7 mouse cellular contexts compared by ENCODE assay signal in the genomic region with DNA sequence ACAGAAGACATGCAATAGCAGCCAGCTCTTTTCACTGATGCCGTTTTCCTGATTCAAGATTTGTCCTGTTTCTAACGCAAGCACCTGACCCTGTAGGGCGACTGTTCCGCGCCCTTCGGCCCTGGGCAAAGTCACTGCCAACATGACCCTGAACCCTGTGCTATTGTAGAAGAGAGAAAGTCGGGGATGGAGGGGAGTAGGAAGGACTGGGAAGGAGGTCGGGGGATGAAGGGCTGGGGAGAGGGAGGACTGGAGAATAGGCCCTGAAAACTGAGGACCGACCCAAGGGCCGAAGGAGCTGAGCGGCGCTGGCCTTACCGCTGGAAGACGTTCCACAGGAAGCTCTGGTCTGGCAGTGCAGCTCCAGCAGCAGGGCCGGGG. TPM values are rescaled to one million over a fixed set of nuclear protein-coding genes. Genes with fewer than 3 reads are reported as not detected.
A peak's percentile ranks its signal among the peaks of the same experiment; 100 is the strongest.
DNase-seq lines count a peak whose midpoint lies in the region; ATAC-seq and TF ChIP-seq lines count a peak whose summit lies in the region.

No protein-coding gene starts in this region.

- ATAC-seq in forebrain, embryonic 13.5 days: no peak
- ATAC-seq in limb, embryonic 14.5 days (ENCODE audit: low FRiP score, low read depth): no peak
- ATAC-seq in stomach, embryonic 15.5 days (ENCODE audit: insufficient read depth, low FRiP score, low read depth): no peak

- peak overlapping the region; percentile 77 for H3K4me2 ChIP-seq in forebrain, embryonic 13.5 days
- peak overlapping the region; percentile 70 for H3K4me2 ChIP-seq in limb, embryonic 14.5 days (replicated peaks; ENCODE audit: low read depth, low read length, severe bottlenecking)
- peak overlapping the region; percentile 71 for H3K4me2 ChIP-seq in stomach, embryonic 15.5 days

- TF ChIP-seq POLR2A in limb, embryonic 14.5 days (IDR thresholded peaks at IDR 0.05; ENCODE audit: borderline replicate concordance, extremely low read depth, insufficient read depth, insufficient read length): no peak

- H3K27me3 ChIP-seq in forebrain, embryonic 13.5 days: no peaks in the 10 kb centered on the region
- no peaks in the 10 kb centered on the region for H3K27me3 ChIP-seq in limb, embryonic 14.5 days (ENCODE audit: control insufficient read depth, insufficient read depth, low read length)
- no peaks in the 10 kb centered on the region for H3K27me3 ChIP-seq in stomach, embryonic 15.5 days (replicated peaks)

- 1% methylated on average over 14 of the region's 15 CpGs for WGBS in forebrain, embryonic 13.5 days
- WGBS in limb, embryonic 14.5 days: 2% methylated on average over 15 of the region's 15 CpGs
- 3% methylated on average over 15 of the region's 15 CpGs for WGBS in stomach, embryonic 15.5 days

- peaks cover 16% of the 10 kb centered on the region for H3K4me1 ChIP-seq in forebrain, embryonic 13.5 days
- peaks cover 7% of the 10 kb centered on the region for H3K4me1 ChIP-seq in limb, embryonic 14.5 days (ENCODE audit: control insufficient read depth, insufficient read depth, low read length)
- peaks cover 11% of the 10 kb centered on the region; the same call in 1 of the 2 replicates for H3K4me1 ChIP-seq in stomach, embryonic 15.5 days

- H3K9ac ChIP-seq in forebrain, embryonic 13.5 days: peak overlapping the region; percentile 82
- H3K9ac ChIP-seq in limb, embryonic 14.5 days (ENCODE audit: low read depth, low read length, severe bottlenecking): peak overlapping the region; percentile 82
- peak overlapping the region; percentile 70 for H3K9ac ChIP-seq in stomach, embryonic 15.5 days

- peak overlapping the region; percentile 22; the same call in 1 of the 2 replicates for H3K27ac ChIP-seq in forebrain, embryonic 13.5 days
- H3K27ac ChIP-seq in limb, embryonic 14.5 days (replicated peaks; ENCODE audit: low read depth, low read length): peak overlapping the region; percentile 73; the same call in 1 of the 2 replicates
- H3K27ac ChIP-seq in stomach, embryonic 15.5 days: peak overlapping the region; percentile 71

- no peaks in the 10 kb centered on the region for H3K9me3 ChIP-seq in forebrain, embryonic 13.5 days (replicated peaks)
- H3K9me3 ChIP-seq in limb, embryonic 14.5 days (ENCODE audit: control insufficient read depth, low read length): no peaks in the 10 kb centered on the region
- H3K9me3 ChIP-seq in stomach, embryonic 15.5 days: no peaks in the 10 kb centered on the region

- DNase-seq in right cerebral cortex, postnatal 10 days (ENCODE audit: low spot score in 2 of 2): peak; percentile 26 to 29
- no peak for DNase-seq in right cerebral cortex, postnatal 25 days
- DNase-seq in limb, embryonic 14.5 days (ENCODE audit: low spot score): no peak
- DNase-seq in frontal cortex, postnatal 10 days (ENCODE audit: low spot score in 2 of 2): no peak
- DNase-seq in T-cell, adult 2 months (ENCODE audit: low spot score): no peak

- H3K36me3 ChIP-seq in forebrain, embryonic 13.5 days (ENCODE audit: poor library complexity, severe bottlenecking): peaks cover 24% of the 10 kb centered on the region
- H3K36me3 ChIP-seq in limb, embryonic 14.5 days (ENCODE audit: control insufficient read depth, insufficient read depth, low read length): peaks cover 25% of the 10 kb centered on the region
- peaks cover 11% of the 10 kb centered on the region for H3K36me3 ChIP-seq in stomach, embryonic 15.5 days

- H3K4me3 ChIP-seq in forebrain, embryonic 13.5 days: peak overlapping the region; percentile 69
- peak overlapping the region; percentile 78 for H3K4me3 ChIP-seq in limb, embryonic 14.5 days (replicated peaks; ENCODE audit: low read length)
- peak overlapping the region; percentile 74 for H3K4me3 ChIP-seq in stomach, embryonic 15.5 days (replicated peaks)

RNA-seq across cellular contexts. Expression of a gene that starts 0.6 kb away (rescaled TPM):
- polyA plus RNA-seq in forebrain, embryonic 13.5 days (2015; fragmentation: Nextera tagmentation; extraction: Ambion mirVana): 129 and 132 TPM in 2 replicates
- polyA plus RNA-seq in limb, embryonic 14.5 days (2012; rRNA removed): 138 and 139 TPM in 2 replicates
- 165 TPM in 2 replicates for polyA plus RNA-seq in limb, embryonic 14.5 days (2014; fragmentation: Nextera tagmentation; extraction: Ambion mirVana)
- 150 and 153 TPM in 2 replicates for polyA plus RNA-seq in stomach, embryonic 15.5 days (2015; fragmentation: Nextera tagmentation; extraction: Ambion mirVana)

RNA-seq across cellular contexts. Expression of a gene that starts 24.6 kb away (rescaled TPM):
- polyA plus RNA-seq in forebrain, embryonic 13.5 days (2015; fragmentation: Nextera tagmentation; extraction: Ambion mirVana): 0.71 and 0.91 TPM in 2 replicates
- 3.7 and 4.6 TPM in 2 replicates for polyA plus RNA-seq in limb, embryonic 14.5 days (2012; rRNA removed)
- 1.9 and 2.3 TPM in 2 replicates for polyA plus RNA-seq in limb, embryonic 14.5 days (2014; fragmentation: Nextera tagmentation; extraction: Ambion mirVana)
- polyA plus RNA-seq in stomach, embryonic 15.5 days (2015; fragmentation: Nextera tagmentation; extraction: Ambion mirVana): 0.50 and 0.52 TPM in 2 replicates

RNA-seq across cellular contexts. Expression of a gene that starts 33.3 kb away (rescaled TPM):
- polyA plus RNA-seq in forebrain, embryonic 13.5 days (2015; fragmentation: Nextera tagmentation; extraction: Ambion mirVana): 228 and 243 TPM in 2 replicates
- polyA plus RNA-seq in limb, embryonic 14.5 days (2012; rRNA removed): 125 and 144 TPM in 2 replicates
- 194 and 202 TPM in 2 replicates for polyA plus RNA-seq in limb, embryonic 14.5 days (2014; fragmentation: Nextera tagmentation; extraction: Ambion mirVana)
- polyA plus RNA-seq in stomach, embryonic 15.5 days (2015; fragmentation: Nextera tagmentation; extraction: Ambion mirVana): 256 and 275 TPM in 2 replicates

RNA-seq across cellular contexts. Expression of a gene that starts 33.3 kb away (rescaled TPM):
- 51.0 and 52.2 TPM in 2 replicates for polyA plus RNA-seq in forebrain, embryonic 13.5 days (2015; fragmentation: Nextera tagmentation; extraction: Ambion mirVana)
- 12.2 and 22.0 TPM in 2 replicates for polyA plus RNA-seq in limb, embryonic 14.5 days (2012; rRNA removed)
- 49.4 and 50.3 TPM in 2 replicates for polyA plus RNA-seq in limb, embryonic 14.5 days (2014; fragmentation: Nextera tagmentation; extraction: Ambion mirVana)
- 55.6 and 57.0 TPM in 2 replicates for polyA plus RNA-seq in stomach, embryonic 15.5 days (2015; fragmentation: Nextera tagmentation; extraction: Ambion mirVana)

RNA-seq across cellular contexts. Expression of a gene that starts 47.0 kb away (rescaled TPM):
- not detected in 2 replicates for polyA plus RNA-seq in forebrain, embryonic 13.5 days (2015; fragmentation: Nextera tagmentation; extraction: Ambion mirVana)
- polyA plus RNA-seq in limb, embryonic 14.5 days (2012; rRNA removed): 0.58 TPM in 2 replicates
- polyA plus RNA-seq in limb, embryonic 14.5 days (2014; fragmentation: Nextera tagmentation; extraction: Ambion mirVana): not detected in 2 replicates
- polyA plus RNA-seq in stomach, embryonic 15.5 days (2015; fragmentation: Nextera tagmentation; extraction: Ambion mirVana): not detected in 2 replicates

Comparison
In these comparisons a context has a peak if more than half of its experiments do, and no peak if none do; other contexts are left out.
1. DNase-seq: peak in right cerebral cortex, postnatal 10 days (2 of 2); none in right cerebral cortex, postnatal 25 days (single experiment), limb, embryonic 14.5 days (single experiment), frontal cortex, postnatal 10 days (0 of 2) and T-cell, adult 2 months (single experiment).
2. H3K27ac ChIP-seq: peak in every context shown above with its lines; median percentile 73 in limb, embryonic 14.5 days; 71 in stomach, embryonic 15.5 days; 22 in forebrain, embryonic 13.5 days.
3. Peak in every context shown above with its lines, with median percentiles within 50 percentile points of each other: H3K4me2 ChIP-seq, H3K4me3 ChIP-seq and H3K9ac ChIP-seq.